Mouse (Mus musculus) left cerebral cortex, adult 11 months (tissue): ENCODE results near the gene Armcx1.
"Not testable (repeated sequence)": the region's sequence is repeated elsewhere in the genome, so short reads cannot be mapped to it uniquely, and the experiment has no call there.

Experiments used
- DNase-seq: peaks from one replicate; pipeline ENCODE4 v3.0.0; 2022; ENCODE audit warnings: low spot score

Gene Armcx1

DNA sequence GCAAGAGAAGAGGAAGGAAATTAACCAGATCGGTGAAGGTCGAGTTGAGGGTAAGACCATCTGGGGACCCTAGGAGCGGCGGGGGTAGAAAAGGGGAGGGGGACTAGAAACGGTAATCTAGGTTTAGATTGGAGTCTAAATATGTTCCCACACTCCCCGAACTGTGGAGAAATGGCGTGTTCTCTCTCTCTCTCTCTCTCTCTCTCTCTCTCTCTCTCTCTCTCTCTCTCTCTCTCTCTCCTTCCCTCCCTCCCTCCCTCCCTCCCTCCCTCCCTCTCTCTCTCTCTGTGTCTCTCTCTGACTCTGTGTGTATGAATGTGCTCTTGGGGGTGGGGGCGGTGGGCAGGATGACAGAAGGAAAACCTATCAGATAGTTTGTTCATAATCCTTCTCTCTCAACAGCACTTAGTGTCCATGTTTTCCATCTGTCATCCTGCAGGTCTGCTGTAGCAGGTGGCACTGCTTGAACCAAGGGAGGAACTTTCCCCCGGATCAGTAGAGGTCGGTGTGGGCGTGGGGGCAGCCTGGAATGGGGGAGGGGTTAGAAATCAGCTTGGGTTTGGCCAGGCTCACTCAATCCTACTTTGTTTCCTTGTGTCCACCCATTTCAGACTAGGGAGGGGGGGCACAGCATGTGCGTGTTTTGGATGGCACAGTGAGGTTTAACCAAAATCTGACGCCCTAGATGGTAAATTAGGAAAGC lies 39.7 kb downstream of the Armcx1 start:
- no peak for DNase-seq

DNA sequence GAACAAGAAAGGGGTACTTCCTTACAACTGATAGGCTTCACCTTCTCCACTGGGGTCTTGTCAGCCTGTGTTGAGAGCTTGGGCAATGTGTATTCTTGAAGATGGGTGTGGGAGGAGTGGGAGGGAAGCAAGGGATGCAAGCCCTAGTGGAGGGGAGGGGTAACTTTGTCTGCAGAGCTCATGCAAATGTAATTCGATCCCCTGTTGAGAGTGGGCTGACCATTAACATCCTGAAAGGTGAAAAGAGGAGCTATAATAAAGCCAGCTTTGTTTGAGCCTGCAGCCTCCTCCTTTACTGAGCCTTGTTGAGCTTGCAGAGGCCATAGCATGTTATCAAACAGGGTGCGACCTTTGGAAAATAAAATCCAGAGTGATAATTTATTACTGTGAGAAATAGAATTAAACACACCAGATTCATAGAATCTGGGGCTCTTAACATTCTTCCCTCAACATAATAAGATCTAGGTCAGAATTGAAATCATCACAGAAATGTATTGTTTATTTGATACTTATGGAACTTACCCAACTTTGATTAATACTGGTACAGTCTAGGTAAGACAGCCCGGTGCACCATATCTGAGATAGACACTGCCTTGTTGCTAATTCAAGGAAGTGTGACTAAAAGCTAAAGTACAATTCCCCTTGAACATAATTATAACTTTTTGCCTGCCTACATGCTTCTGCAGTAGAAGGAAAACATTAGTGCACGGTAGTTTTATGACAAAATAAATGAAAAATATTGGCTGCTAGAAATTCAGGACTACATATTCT lies 45.9 kb downstream of the Armcx1 start:
- not testable (repeated sequence) for DNase-seq
